Mouse (Mus musculus) fibroblast of lung, adult 2 months (primary cell): ENCODE data around the gene Lurap1.

ENCODE experiments used
- DNase-seq: peaks from one replicate; pipeline ENCODE4 v3.0.0-alpha.2; 2011; ENCODE audit warnings: low read depth

The Lurap1 gene

DNA sequence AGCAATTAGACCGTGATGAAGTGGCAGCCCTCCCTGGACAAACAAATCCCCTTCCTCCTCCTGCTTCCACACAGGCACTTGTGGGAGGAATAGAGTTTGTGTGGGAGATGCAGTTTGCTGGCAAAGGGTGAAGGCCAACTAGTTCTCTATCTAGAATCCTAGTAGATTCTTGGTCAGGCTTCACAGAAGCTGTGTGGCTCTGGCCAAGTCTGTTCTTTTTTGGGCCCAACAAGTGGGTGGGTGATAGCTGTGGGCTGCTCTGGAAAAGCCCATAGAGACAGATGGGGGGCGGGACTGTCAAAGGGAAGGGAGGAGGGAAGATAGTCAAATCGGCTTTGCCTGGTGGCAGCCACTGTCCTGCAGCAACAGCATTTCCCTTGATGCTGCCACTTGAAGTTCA, 9.6 kb upstream of the Lurap1 start:
- no peak for DNase-seq

DNA sequence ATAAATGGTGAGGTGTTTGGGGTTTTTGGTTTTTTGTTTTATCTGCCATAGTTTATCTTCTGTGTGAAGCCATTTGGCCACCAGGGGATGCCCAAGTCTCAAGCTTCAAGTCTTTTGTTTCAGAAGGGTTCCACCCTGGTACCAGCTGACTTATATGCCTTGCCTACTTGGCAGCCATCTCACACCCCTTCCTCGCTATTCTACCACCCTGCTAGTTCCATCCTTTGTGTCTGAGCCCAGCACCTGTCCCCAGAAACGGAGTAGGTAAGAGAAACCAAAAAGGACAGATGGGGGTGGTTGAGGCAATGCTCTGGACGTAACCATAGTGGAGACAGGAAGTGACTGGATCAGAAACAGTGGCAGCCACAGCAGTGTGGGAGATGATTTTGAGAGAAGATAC, 8.8 kb upstream of the Lurap1 start:
- DNase-seq = no peak

DNA sequence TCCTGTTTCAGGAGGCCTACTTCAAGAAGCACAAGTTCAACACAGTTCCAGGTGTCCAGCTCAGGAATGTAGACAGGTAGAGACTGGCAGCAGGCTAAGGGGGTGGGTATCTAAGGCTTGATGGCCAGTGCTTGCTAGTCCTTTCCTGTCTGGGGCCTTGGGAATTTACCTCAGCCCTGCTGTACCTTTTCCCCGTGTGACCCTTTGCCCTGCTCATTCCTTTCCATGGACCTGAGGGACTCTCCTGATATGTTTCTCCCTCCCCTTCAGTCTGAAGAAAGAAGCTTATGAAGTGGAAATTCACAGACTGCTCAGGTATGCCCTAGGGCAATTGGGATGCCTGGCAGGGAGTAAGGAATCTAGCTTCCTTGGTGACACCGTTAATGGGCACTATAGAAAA, 6.7 kb upstream of the Lurap1 start:
- no peak for DNase-seq

DNA sequence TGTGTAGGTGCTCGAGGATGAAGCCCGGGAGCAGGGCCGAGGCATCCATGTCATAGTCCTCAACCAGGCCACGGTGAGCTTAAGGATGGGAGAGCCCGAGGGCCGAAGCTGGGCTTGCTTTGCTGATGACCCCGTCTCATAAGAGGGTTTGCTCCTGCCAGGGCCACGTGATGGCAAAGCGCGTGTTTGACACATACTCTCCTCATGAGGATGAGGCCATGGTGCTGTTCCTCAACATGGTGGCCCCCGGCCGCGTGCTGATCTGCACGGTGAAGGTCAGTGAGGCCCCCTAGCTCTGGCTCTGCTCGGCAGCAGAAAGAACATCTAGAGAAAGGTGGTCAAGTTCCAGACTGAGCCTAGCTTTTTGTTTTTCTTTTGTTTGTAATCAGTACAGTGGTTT, 1.6 kb upstream of the Lurap1 start:
- DNase-seq = no peak

DNA sequence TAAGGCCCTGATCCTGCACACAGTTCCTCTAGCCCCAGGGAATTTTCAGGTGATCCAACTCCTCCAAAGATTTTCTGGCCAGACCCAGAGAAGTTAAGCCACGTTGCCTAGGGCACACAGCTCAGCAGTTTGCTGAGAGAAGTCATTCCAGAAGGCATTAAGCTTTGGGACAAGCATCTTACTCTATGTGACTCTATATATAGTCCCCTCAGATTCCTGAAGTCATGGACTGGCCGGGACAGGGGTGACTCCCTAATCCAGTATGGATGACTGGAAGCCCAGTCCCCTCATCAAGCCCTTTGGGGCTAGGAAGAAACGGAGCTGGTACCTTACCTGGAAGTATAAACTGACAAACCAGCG, 296 bp downstream of the Lurap1 start:
- DNase-seq = no peak

DNA sequence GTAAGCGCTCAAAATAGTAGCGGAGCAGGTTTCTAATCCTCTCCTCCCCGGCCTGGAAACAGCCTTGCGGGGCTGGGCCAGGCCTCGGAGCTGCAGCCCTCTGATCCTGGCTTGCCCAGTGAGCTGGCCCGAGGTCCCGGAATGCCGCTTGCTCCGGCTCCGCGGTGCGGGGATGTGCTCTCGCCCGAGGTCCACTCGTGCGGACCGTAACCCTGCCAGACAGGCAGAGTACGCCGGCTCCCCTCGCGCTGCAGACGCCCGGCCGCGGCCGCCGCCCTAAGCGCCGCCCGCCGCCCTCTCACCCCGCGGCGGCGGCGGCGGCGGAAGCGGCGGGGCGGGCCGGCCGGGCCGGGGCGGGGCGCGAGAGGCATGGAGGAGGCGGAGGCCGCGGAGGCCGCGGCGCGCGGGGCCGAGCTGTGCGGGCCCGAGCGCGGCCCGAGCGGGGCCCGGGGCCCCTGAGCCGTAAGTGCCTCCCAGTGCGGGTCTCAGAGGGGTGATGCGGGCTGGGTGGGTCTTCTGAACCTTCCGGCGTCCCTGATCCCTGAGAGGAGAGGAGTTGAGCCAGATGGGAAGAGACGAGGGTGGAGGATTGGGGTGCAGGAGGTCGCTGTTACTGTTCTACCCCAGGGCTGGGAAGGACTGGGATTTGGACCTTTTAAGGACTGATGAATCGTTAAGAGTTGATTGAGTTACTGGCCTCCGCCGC, 829 bp downstream of the Lurap1 start:
- DNase-seq = no peak

DNA sequence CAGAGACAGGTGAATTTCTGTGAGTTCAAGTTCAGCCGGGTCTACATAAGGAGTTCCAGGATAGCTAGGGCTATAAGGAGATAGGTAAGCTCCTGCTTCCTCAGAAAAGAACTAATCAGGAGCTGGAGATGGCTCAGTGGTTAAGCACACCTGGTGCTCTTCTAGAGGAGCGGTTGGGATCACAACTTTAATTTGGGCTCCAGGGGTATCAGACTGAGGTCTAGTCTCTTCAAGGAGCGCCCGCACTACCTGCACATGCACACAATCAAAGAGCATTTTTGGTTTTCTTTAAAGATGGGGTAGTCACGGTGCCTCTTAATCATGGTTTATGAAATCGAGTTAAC, 1.4 kb downstream of the Lurap1 start:
- DNase-seq = no peak

DNA sequence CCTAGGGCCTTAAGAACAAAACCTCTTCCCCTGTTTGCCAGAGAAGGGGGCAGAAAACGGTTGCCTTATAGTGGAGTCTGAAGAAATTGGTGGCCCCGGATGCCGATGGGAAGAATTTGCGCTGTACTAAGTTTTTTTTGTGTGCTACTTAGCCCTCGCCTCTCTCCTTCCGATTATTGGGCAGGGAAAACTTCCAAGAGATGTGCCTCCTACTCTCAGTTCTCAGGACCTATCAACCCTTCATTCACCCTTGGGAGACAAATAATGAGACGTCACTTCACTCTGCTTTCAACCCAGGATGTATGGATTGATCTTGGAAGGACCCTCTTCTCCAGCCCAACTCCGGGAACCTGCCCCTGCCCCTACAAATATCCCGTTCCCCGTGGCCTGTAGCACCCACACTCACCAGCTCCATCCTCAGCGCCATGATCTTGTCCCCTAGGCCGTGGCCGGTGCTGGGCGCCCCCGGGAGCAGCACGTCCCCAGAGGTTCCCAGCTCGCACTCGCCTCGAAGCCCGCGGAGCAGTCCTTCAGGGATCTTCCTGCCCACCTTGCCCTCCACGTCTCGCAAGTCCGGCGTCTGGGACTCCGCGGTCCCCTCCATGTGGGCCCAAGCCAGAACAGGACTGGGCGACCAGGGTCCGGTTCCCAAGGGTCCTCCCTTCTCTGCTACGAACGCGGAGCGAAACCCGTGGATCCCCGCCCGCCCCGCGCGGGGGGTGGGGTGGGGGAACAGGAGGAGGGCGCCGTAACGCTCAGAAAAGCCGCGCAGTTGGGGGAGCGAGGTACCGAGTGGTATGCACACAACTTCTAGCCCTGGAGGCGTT, 7.0 kb downstream of the Lurap1 start:
- DNase-seq = no peak

DNA sequence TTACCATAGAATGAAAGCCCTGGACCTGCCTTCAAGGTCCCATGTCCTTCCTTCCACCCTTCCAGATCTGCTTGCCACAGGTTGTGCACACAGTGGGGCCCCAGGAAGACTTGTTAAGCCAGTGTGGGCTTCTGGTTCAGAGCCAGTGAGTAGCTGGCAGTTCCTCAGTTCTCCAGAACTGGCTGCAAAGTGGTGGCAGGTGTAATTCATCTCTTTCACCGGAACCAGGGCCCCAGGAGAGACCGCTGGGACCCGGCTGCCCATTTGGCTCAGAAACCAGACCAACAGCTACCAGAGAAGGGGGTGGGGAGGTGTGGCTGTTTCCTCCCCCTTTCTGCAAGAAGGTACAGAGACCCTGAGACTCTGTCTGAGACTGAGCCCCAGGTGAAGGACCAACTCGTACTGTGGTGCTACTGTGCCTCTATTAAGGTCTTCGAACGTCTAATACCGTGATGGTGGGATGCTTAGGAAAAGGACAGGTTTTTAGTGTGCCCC, 7.8 kb downstream of the Lurap1 start:
- no peak for DNase-seq

DNA sequence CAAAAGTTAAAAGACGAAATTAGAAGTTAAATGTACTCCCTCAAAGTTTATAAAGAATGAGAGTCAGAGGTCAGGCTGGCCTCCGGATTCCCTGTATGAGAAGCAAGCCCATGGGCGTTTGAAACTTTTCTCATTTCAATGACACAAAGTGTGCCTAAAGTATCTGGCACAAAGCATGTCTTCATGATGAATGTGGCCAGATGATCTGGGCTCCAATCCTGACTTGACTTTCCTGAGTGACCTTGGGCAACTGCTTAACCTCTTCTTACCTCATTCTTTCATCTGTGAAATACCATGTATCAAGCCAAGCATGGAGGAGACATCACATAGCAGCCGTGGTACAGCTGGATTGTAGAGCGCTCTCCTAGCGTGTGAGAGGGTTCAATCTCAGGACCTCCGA, 8.9 kb downstream of the Lurap1 start:
- no peak for DNase-seq

DNA sequence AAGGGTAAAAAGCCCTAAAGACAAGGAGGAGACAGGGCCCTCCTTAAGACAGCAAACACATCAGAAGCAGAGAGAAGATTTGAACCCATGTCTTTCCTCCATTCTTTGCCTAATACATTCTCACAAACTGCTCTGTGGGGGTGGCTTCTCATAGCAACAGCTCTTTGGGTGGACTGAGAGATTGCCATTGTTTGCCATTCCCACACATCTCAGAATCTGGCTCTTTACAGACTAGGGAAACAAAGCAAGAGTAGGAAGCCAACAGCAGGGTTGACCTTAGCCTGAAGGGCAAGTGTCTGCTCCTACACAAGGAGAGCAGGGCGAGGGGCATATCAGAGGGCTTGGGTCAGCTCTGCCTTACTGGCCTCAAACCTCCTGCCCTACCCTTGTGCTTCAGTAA, 9.4 kb downstream of the Lurap1 start:
- DNase-seq = no peak

DNA sequence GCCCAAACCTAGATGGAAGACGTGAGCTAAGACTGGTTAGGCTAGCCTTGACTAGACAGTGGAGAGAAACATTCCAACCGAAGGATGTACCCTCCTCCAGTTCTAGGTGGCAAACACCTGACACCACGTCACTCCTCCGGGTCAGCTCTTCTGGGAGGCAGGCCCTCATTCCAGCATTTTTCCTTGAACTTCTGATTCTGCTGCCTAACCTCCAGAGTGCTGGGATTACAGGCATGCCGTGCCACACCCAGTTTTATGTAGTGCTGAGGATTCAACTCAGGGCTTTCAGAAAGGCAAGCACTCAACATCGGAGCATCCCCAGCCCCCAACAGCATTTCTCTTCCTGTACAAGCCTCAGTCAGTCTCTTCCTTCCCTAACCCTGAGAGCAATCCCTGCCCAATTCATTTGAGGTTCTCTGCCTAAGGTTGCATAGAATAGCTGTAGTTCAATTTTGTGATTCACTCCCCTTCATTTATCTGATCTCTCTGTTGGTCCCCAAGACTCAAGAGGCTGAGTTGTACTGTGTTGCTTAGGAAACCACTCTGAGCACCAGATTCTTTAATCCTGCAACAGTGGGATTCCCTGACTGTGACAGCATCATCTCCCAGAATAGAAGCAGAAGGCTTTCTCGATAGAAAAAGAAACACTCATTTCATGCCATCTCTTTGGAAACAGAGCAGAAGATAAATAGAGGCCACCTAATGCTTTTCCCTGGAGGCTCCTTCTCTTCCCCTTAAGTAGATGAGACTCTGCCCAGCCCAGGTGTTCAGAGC, 10.2 kb downstream of the Lurap1 start:
- DNase-seq = no peak

DNA sequence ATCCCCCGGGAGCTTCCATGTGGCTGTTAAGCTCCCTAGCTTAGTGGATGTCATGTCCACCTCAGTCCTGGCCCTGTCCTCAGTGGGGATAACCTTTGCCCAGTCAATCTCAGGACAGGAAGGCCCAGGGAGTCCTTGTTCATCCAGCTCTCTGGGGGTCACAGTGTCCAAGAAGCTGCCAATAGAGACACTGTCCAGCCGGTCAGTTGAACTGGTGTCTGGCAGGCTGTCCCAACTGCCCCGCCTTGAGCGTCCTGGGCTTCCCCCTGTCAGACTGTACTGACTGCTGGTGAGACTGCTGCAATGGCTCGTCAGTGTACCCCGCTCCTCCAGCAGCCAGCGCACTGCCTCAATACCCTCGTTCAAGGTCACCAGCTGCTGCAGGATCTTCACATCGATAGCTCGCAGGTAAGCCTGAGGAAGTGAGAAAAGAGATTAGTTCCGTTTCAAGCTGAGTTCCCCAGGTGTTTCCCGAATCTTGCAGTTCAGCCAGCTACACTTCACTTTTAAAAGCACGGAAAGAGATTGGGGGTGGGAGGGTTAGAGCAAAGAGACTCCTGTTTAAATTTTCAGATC, 13.6 kb downstream of the Lurap1 start:
- DNase-seq = no peak

DNA sequence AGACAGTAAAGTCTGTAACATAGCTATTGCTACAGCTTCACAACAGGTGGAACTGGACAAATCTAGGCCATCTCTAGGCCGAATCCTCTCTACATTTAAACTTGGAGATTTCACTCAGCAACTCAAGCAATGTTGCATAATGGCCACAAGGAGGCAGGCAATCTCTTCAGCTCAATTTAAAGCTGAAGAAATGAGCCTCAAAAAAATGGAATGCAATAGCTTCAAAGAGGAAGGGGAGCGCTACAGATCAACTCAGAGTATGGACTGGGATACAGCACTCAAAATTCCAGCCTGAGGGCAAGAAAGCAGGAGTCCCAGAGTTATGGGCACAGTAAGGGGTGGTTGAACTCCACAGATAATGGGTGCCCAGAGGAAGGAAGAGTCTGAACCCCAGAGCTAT, 16.1 kb downstream of the Lurap1 start:
- no peak for DNase-seq

DNA sequence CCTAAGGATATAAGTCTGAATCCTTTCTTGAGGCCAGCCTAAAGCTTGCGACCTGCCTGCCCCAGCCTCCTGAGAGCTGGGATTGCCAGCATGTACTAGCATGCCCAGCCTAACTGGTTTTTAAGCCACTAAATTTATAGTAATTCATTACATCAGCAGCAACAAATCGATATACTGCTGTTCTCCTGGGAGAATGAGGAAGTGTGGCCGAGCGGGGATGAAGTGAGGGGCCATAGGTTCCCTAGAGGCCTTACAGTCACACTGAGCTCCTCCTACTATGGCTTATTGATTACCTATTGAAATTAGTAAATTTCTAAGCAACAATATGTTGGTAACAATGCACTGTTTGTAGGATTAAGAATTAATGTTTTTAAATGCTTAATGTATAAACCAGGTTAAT, 18.0 kb downstream of the Lurap1 start:
- DNase-seq = no peak

DNA sequence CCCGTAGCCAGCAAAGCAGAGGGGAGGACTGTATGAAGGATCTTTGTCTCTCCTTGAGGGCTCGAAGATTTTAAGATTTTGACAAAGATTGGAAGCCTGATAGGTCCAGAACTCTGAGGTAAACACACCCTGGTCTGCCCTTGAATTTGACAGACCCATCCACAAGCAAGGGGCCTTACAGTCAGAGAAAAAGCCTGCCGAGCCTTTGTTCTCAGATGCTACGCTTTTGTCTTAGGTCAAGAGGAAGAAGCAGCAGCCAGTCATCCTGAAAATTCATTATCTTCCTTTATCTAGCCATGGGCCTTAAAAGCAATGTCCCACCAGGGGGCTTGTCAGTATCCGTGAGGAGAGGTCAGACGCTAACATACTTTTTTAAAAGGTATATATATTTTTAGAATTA, 23.2 kb downstream of the Lurap1 start:
- DNase-seq = no peak

DNA sequence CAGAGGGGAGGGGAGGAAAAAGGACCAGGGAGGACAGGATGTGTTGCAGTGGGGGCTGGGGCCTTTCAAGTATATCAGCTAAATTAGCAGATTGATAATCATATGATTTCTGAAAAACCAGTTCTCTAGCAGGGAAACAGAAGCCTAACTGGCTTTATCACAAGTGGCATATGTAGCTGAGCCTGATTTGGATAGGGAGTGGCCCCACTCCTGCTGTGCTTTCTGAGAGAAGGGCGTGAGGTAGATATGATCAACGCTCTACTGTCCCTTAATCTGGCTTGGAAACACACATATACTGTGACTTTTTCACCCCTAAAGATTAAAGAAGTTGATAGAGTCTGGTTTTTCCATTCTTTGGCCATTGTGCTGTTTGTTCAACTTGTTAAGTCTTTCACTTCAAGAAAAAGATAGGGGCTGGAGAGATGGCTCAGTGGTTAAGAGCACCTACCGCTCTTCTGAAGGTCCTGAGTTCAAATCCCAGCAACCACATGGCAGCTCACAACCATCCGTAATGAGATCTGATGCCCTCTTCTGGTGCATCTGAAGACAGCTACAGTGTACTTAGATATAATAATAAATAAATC, 25.2 kb downstream of the Lurap1 start:
- no peak for DNase-seq

DNA sequence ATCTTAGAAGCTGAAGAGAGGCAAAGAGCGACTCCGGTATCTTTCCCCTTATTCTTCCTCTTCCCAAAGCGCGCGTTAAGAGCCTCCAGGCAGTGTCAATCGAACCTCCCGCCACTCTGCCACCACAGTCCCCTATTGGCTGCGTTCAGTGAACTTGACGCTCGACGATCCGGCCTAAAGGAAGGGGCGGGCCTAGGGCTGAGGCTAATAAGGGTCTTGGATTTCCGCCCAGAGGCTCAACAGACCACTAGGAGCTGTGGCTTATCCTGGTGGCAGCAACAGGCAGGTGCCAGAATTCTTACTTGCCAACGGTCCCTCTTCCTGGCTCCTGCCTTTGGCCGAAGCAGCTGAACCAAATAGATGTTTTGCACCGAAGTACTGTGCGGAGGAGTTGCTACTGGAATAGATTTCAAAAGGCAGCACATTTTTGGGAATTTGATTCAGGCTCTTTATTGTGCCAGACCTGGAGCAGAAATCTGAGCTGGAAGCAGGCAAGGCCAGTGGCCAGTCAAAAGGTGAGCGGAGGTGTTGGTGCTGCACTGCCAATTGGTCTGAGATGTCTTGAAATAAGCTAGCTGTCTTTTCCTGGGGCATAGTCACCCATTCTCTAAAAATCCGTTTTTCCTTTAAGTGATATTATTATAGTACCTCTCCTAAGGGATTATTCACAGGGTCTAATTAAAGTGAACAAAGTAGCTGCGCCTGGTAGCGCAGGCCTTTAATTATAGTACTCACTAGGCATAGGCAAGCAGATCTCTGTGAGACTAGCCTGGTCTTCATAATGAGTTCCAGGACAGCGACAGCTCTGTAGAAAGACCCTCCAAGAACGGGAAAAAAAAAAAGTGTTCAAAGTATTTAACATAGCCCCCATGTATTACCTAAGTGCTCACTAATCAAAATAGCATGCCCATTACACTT, 27.3 kb downstream of the Lurap1 start, which contains the start of the genes Rad54l and Pomgnt1:
TSS of gene Rad54l (minus strand) at position 89 of the 918 bp plus-strand sequence.
TSS of gene Pomgnt1 (plus strand) at position 239 of the 918 bp plus-strand sequence.
- DNase-seq = peak; percentile 75

DNA sequence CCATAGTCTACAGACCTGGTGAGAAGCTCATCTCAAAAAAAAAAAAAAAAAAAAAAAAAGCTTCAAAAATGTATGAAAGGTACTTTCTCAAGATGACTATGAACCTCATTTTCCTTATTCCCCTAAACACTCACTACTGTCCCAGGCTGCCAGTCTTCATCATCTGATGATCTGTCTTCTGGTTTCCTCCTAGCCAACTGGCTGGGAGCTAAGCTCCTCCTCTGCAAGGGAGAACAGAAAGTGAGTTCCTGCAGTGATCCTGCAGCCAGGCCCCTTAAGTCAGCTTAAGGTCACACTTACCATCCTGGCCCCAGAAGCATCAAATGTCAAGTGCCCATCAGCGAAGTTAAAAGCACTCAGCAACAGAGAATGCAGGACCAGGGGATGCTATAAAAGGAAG, 28.4 kb downstream of the Lurap1 start:
- DNase-seq = no peak

DNA sequence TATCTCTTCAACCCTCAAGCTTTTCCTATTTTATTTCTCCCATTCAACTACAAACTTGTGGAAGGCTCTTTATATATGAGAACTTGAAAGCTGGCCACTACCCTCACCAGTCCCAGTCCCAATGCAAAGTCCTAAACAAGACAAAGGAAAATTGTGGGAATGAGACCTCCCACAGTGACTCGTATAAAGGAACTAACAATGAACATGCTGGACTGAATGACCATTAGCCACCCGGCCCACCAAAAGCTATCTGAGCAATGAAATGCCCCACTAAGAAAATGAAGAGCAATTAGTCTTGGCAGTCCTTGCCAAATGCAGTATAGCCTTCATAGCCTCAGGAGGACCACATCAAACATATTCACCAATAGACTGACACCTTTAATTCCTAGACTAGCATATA, 39.7 kb downstream of the Lurap1 start:
- no peak for DNase-seq

DNA sequence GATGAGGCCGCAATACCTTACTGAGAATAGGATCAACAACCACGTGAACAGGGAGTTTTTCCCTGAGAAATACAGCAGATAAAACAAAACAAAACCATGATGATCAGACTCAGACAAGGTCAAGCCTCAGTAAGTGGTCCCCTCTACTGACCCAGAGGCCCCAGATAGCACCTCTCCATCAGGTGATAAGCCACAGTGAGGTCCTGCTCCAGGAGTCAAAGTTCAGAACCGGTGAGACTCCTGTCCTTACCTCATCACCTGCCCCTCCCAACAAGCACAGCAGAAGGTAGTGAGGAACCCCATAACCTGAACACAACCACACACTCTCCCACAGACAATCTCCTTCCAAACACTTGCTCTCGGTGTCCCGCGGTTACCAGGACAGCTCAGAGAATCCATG, 40.4 kb downstream of the Lurap1 start:
- DNase-seq = no peak
